Mouse (Mus musculus) hindbrain, embryonic 15.5 days (tissue): ENCODE results near the gene Gm10645. TPM values are rescaled to one million over a fixed set of nuclear protein-coding genes. Genes with fewer than 3 reads are reported as not detected.

Experiments
- ATAC-seq: fragments of 200-750 bp; cut with Nextera tagmentation; 2 replicates; pipeline ENCODE4 v1.8.0; 2017; ENCODE audit warnings: low read depth, moderate number of reproducible peaks, moderate TSS enrichment; ENCODE audit not compliant: low FRiP score
- H3K27ac ChIP-seq: fragments of 300-500 bp; sonication (generic); replicated peaks from 2 replicates; pipeline ENCODE4 v1.5.1; 2015; ENCODE audit warnings: mild to moderate bottlenecking, inconsistent platforms
- H3K27me3 ChIP-seq: fragments of 300-500 bp; sonication (generic); 2 replicates; pipeline ENCODE4 v1.6.1; 2015; ENCODE audit warnings: control low read depth, inconsistent platforms
- H3K36me3 ChIP-seq: fragments of 300-500 bp; sonication (generic); 2 replicates; pipeline ENCODE4 v1.6.1; 2015; ENCODE audit warnings: control low read depth, inconsistent platforms
- H3K4me1 ChIP-seq: fragments of 300-500 bp; sonication (generic); replicated peaks from 2 replicates; pipeline ENCODE4 v1.6.1; 2015; ENCODE audit warnings: control low read depth, inconsistent platforms
- H3K4me2 ChIP-seq: fragments of 300-500 bp; sonication (generic); 2 replicates; pipeline ENCODE4 v1.6.1; 2015; ENCODE audit warnings: moderate library complexity, mild to moderate bottlenecking, inconsistent platforms
- H3K4me3 ChIP-seq: fragments of 300-500 bp; sonication (generic); 2 replicates; pipeline ENCODE4 v1.5.1; 2015; ENCODE audit warnings: mild to moderate bottlenecking, inconsistent platforms
- H3K9ac ChIP-seq: fragments of 300-500 bp; sonication (generic); 2 replicates; pipeline ENCODE4 v1.6.1; 2015; ENCODE audit warnings: inconsistent platforms
- H3K9me3 ChIP-seq: fragments of 300-500 bp; sonication (generic); 2 replicates; pipeline ENCODE4 v1.6.1; 2016; ENCODE audit warnings: control low read depth, inconsistent platforms
- WGBS: fragments of 180-500 bp; shearing (Covaris S2); methylation state at CpG from one replicate; pipeline ENCODE4 v1.1.7; 2015; 5-methylcytosine and 5-hydroxymethylcytosine counted together
- polyA plus RNA-seq: library from polyadenylated mRNA; unstranded; fragments of >200 nt; fragmentation: Nextera tagmentation; extraction: Ambion mirVana; gene quantifications from 2 replicates; pipeline ENCODE4 v1.2.1, GENCODE M21; 2015

Gene Gm10645
- polyA plus RNA-seq, 1 experiment from 2014 or later = 8.1 TPM

DNA sequence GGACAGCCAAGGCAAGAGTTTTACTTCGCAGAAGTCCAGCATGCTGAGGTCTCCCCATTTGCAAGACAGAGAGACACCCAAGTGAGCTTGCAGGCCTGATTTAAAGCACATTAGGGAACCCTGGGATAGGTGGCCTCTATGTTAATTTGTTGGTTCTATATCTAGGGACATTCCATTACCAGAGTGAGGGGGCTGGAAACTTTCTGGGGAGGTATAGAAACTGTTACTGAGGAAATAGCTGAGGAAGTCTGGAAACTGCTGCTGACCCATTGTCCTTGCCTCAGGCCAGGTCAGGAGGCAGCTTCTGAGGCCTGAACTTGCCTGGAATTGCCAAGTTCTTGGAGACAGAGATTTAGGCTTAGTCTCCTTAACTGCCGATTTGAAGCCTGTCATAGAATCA is 5.4 kb downstream of the Gm10645 start:
- no peaks in the 10 kb centered on the region for H3K36me3 ChIP-seq
- H3K4me1 ChIP-seq = peaks cover 7% of the 10 kb centered on the region; the same call in 1 of the 2 replicates
- H3K27me3 ChIP-seq = no peaks in the 10 kb centered on the region
- no peak overlapping the region for H3K27ac ChIP-seq
- no peak overlapping the region for H3K4me3 ChIP-seq
- ATAC-seq = no peak
- H3K9ac ChIP-seq = no peak overlapping the region
- H3K9me3 ChIP-seq = no peaks in the 10 kb centered on the region
- WGBS = 74% methylated on average over 2 of the region's 2 CpGs
- H3K4me2 ChIP-seq = no peak overlapping the region

GRCm38 (mm10) chr8:83159615-83160014 is 6.4 kb downstream of the Gm10645 start:
- Histone ChIP-seq H3K9ac (no peak overlapping the region), H3K4me2 (no peak overlapping the region), H3K27ac (no peak overlapping the region), H3K4me3 (no peak overlapping the region), H3K9me3 (no peaks in the 10 kb centered on the region), H3K36me3 (no peaks in the 10 kb centered on the region), H3K4me1 (peaks cover 3% of the 10 kb centered on the region; the same call in 1 of the 2 replicates), H3K27me3 (no peaks in the 10 kb centered on the region)
- 41% methylated on average over 1 of the region's 1 CpGs for WGBS
- no peak for ATAC-seq

DNA sequence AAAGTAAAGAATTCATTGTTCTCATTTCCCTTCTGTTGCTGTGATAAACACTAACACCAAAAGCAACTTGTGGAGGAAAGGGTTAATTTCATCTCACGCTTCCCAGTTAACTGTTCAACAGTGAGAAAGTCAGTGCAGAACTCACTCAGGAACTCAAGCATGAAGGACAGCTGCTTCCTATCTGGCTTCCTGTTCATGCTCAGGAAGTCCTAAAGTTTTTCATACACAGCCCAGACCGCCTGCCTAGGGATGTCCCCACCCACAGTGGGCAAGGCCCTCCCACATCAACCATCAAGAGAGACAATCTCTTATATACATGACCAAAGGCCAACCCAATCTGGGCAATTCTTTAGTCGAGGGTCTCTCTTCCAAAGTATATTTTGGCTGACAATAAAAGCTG is 7.0 kb downstream of the Gm10645 start:
- Histone ChIP-seq H3K36me3 (no peaks in the 10 kb centered on the region), H3K4me2 (no peak overlapping the region), H3K9me3 (no peaks in the 10 kb centered on the region), H3K27ac (no peak overlapping the region), H3K4me3 (no peak overlapping the region), H3K4me1 (no peaks in the 10 kb centered on the region), H3K9ac (no peak overlapping the region), H3K27me3 (no peaks in the 10 kb centered on the region)
- 76% methylated on average over 3 of the region's 3 CpGs for WGBS
- no peak for ATAC-seq

- Histone ChIP-seq H3K27ac (no peak overlapping the region), H3K4me3 (no peak overlapping the region), H3K9me3 (no peaks in the 10 kb centered on the region), H3K9ac (no peak overlapping the region), H3K27me3 (no peaks in the 10 kb centered on the region), H3K4me2 (no peak overlapping the region), H3K4me1 (no peaks in the 10 kb centered on the region), H3K36me3 (no peaks in the 10 kb centered on the region)
- WGBS = 58% methylated on average over 4 of the region's 4 CpGs
- ATAC-seq = no peak
Measured at GRCm38 (mm10) chr8:83155110-83155509, 10.9 kb downstream of the Gm10645 start.

DNA sequence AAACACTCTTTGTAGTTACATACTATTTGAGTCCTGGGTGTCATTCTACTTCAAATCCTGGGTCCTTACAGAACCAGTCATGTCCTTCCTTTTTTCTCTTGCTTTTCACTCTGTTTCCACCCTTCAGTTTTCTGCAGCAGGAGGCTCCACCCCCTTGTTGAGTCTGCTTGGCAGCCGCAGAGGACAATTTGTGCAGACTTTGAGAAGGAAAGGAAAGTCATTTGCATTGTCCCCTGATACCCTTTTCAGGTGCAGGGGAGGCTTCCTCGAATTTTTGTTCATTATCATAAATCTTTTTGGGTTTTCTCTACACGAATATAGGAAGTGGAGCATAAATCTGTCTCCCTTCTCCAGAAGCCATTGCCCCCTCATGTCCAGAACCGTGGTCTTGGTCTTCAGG is 13.5 kb downstream of the Gm10645 start:
- no peaks in the 10 kb centered on the region for H3K27me3 ChIP-seq
- no peak overlapping the region for H3K4me3 ChIP-seq
- ATAC-seq = no peak
- H3K27ac ChIP-seq = no peak overlapping the region
- H3K9ac ChIP-seq = no peak overlapping the region
- H3K9me3 ChIP-seq = no peaks in the 10 kb centered on the region
- WGBS = 73% methylated on average over 4 of the region's 4 CpGs
- H3K4me2 ChIP-seq = no peak overlapping the region
- no peaks in the 10 kb centered on the region for H3K4me1 ChIP-seq
- no peaks in the 10 kb centered on the region for H3K36me3 ChIP-seq

- Histone ChIP-seq H3K9ac (no peak overlapping the region), H3K27ac (no peak overlapping the region), H3K4me2 (no peak overlapping the region), H3K27me3 (no peaks in the 10 kb centered on the region), H3K4me1 (no peaks in the 10 kb centered on the region), H3K9me3 (no peaks in the 10 kb centered on the region), H3K4me3 (no peak overlapping the region), H3K36me3 (no peaks in the 10 kb centered on the region)
- WGBS = 74% methylated on average over 2 of the region's 2 CpGs
- no peak for ATAC-seq
Measured at GRCm38 (mm10) chr8:83152055-83152454, 13.9 kb downstream of the Gm10645 start.

GRCm38 (mm10) chr8:83149124-83149523 is 16.8 kb downstream of the Gm10645 start:
- WGBS = 89% methylated on average over 6 of the region's 6 CpGs
- H3K4me2 ChIP-seq = no peak overlapping the region
- H3K9ac ChIP-seq = no peak overlapping the region
- no peaks in the 10 kb centered on the region for H3K9me3 ChIP-seq
- H3K36me3 ChIP-seq = no peaks in the 10 kb centered on the region
- no peak for ATAC-seq
- no peak overlapping the region for H3K27ac ChIP-seq
- H3K4me3 ChIP-seq = no peak overlapping the region
- no peaks in the 10 kb centered on the region for H3K27me3 ChIP-seq
- no peaks in the 10 kb centered on the region for H3K4me1 ChIP-seq

DNA sequence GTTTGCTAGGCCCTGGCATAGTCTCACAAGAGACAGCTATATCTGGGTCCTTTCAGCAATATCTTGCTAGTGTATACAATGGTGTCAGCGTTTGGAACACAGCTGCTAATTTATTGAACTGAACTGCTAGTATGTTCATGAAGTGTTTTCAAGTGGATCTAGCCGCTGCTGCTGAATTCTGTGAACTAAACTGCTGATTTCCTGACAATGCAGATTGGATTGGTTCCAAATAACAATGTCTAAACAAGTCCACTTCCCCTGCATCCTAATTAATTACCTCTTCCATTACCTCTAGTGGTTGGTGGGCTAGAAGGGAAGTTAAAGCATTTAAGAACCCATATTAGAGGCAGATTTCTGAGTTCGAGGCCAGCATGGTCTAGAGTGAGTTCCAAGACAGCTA is 20.5 kb downstream of the Gm10645 start:
- H3K36me3 ChIP-seq = no peaks in the 10 kb centered on the region
- no peaks in the 10 kb centered on the region for H3K9me3 ChIP-seq
- 72% methylated on average over 3 of the region's 3 CpGs for WGBS
- H3K4me3 ChIP-seq = no peak overlapping the region
- no peaks in the 10 kb centered on the region for H3K27me3 ChIP-seq
- H3K4me1 ChIP-seq = no peaks in the 10 kb centered on the region
- no peak overlapping the region for H3K4me2 ChIP-seq
- no peak for ATAC-seq
- no peak overlapping the region for H3K9ac ChIP-seq
- H3K27ac ChIP-seq = no peak overlapping the region

DNA sequence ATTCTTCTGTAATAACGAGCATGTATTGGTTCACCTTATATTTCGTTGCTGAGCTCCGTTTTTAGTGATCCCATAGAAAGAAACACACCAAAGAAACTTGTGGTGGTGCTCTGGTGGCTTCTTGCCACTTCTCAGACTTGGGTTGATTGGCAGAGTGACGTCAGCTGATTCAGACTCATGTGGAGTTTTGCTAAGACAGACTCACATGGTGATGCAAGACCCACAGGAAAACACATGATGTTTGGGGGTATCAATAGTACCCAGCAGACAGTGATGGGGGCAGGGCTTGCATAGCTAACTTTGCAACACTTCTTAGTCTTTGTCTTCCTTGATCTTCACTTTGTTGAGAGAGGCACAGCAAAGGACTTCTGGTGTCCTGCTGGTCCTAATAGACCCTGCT is 21.4 kb downstream of the Gm10645 start:
- 95% methylated on average over 4 of the region's 4 CpGs for WGBS
- Histone ChIP-seq H3K9ac (no peak overlapping the region), H3K27ac (no peak overlapping the region), H3K4me1 (no peaks in the 10 kb centered on the region), H3K36me3 (no peaks in the 10 kb centered on the region), H3K9me3 (no peaks in the 10 kb centered on the region), H3K4me2 (no peak overlapping the region), H3K27me3 (no peaks in the 10 kb centered on the region), H3K4me3 (no peak overlapping the region)
- ATAC-seq = no peak

- H3K4me2 ChIP-seq = no peak overlapping the region
- WGBS = 87% methylated on average over 5 of the region's 5 CpGs
- H3K4me3 ChIP-seq = no peak overlapping the region
- H3K36me3 ChIP-seq = no peaks in the 10 kb centered on the region
- no peak overlapping the region for H3K9ac ChIP-seq
- H3K9me3 ChIP-seq = no peaks in the 10 kb centered on the region
- ATAC-seq = no peak
- H3K27me3 ChIP-seq = no peaks in the 10 kb centered on the region
- no peak overlapping the region for H3K27ac ChIP-seq
- H3K4me1 ChIP-seq = no peaks in the 10 kb centered on the region
Measured at GRCm38 (mm10) chr8:83141358-83141757, 24.6 kb downstream of the Gm10645 start.

- H3K4me1 ChIP-seq = no peaks in the 10 kb centered on the region
- ATAC-seq = no peak
- WGBS = 75% methylated on average over 3 of the region's 3 CpGs
Measured at GRCm38 (mm10) chr8:83140701-83141111, 25.3 kb downstream of the Gm10645 start.

DNA sequence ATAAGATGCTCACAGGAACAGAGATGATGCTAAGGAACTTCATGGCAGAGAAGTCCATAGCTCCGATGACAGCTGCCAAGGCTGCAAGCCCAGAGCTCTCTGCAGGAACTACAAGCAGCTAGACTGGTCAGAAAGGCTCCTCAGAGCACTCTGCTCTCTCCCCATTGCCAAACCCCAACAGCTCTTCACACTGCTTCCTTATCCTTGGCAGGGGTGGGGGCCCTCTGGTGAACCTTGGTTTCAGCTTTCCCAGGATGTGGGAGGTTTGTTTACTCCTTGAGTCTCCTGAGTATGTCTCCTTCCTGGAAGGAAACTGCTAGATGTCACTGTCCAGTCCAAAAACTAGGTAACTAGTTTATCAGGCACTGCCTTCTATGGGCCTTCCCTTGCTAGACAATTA is 25.9 kb downstream of the Gm10645 start:
- H3K9ac ChIP-seq = no peak overlapping the region
- H3K27ac ChIP-seq = no peak overlapping the region
- no peaks in the 10 kb centered on the region for H3K36me3 ChIP-seq
- no peak overlapping the region for H3K4me2 ChIP-seq
- ATAC-seq = no peak
- no peaks in the 10 kb centered on the region for H3K4me1 ChIP-seq
- no peaks in the 10 kb centered on the region for H3K27me3 ChIP-seq
- no peaks in the 10 kb centered on the region for H3K9me3 ChIP-seq
- no peak overlapping the region for H3K4me3 ChIP-seq
- 76% methylated on average over 1 of the region's 1 CpGs for WGBS

More at GRCm38 (mm10) chr8:83140701-83141111, 25.3 kb downstream of the Gm10645 start:
- H3K27ac ChIP-seq = no peak overlapping the region
- H3K36me3 ChIP-seq = no peaks in the 10 kb centered on the region
- no peak overlapping the region for H3K4me3 ChIP-seq
- H3K27me3 ChIP-seq = no peaks in the 10 kb centered on the region
- H3K9ac ChIP-seq = no peak overlapping the region
- H3K4me2 ChIP-seq = no peak overlapping the region
- no peaks in the 10 kb centered on the region for H3K9me3 ChIP-seq

DNA sequence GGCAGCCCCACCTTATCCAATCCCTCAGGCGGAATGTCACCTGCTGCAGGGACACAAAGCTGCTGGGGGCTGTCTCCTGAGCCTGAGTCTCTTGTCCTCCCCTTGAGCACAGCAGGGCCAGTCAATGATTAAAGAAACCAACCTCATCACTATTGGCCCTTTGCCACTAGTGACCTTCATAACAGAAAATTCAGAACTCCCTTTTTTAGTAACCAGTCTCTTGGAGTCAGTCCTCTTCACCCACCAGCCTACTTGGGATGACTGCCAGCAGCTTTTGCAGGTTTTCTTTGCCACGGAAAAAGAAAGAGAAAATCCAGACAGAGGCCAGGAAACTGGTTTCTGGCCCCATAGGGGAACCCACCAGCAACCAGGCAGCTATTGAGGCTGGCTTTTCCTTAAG is 30.9 kb downstream of the Gm10645 start:
- Histone ChIP-seq H3K9me3 (no peaks in the 10 kb centered on the region), H3K9ac (no peak overlapping the region), H3K4me1 (no peaks in the 10 kb centered on the region), H3K36me3 (no peaks in the 10 kb centered on the region), H3K27ac (no peak overlapping the region), H3K4me3 (no peak overlapping the region), H3K27me3 (no peaks in the 10 kb centered on the region), H3K4me2 (no peak overlapping the region)
- WGBS = 55% methylated on average over 2 of the region's 2 CpGs
- ATAC-seq = no peak
